Mouse (Mus musculus): ENCODE results near the gene Prkd2.

GRCm38 (mm10) chr7:16915461-16916340 lies 73.0 kb downstream of the Prkd2 start:
- TF ChIP-seq CTCF (IDR thresholded peaks at IDR 0.05; ENCODE audit: insufficient read depth, low read length) = no peak
- no peak for TF ChIP-seq POLR2A (IDR thresholded peaks at IDR 0.05; ENCODE audit: borderline replicate concordance, extremely low read depth, low read depth, low read length)
